Mouse (Mus musculus): Measurements from ENCODE around the gene Sort1.

Gene Sort1

GRCm38 (mm10) chr3:108282401-108283240 lies 1.3 kb upstream of the Sort1 start:
- Histone ChIP-seq H3K36me3 (ENCODE audit: insufficient read depth, low read length) (peaks cover 27% of the 10 kb centered on the region), H3K4me1 (replicated peaks; ENCODE audit: low read depth, low read length) (peaks cover 29% of the 10 kb centered on the region), H3K9me3 (ENCODE audit: low read length) (no peaks in the 10 kb centered on the region), H3K4me3 (replicated peaks; ENCODE audit: low read length) (peak overlapping the region; percentile 83), H3K27me3 (ENCODE audit: insufficient read depth, low read length) (peaks cover 20% of the 10 kb centered on the region)
- no peak for TF ChIP-seq POU5F1 (IDR thresholded peaks at IDR 0.05; ENCODE audit: borderline replicate concordance, low read length)
- peak; percentile 24 for TF ChIP-seq CTCF (conservative IDR thresholded peaks at IDR 0.05; ENCODE audit: low read length)

DNA sequence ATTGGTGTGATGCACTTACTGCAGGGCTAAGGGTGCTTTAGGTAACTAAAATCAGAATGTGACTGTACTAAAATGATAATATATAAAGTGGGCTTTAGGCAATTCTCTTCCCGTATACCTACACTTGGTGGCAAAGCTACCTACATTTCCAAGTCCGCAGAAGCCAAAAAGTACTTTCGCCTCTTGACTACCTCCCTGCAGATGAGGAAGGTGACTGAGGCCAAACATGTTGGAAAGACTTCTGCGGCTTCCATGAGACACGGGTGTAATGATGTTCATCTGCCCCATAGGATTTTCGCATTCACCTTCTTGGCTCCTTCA lies 681 bp upstream of the Sort1 start:
- Histone ChIP-seq H3K4me3 (replicated peaks; ENCODE audit: low read length) (peak overlapping the region; percentile 83), H3K9me3 (ENCODE audit: low read length) (no peaks in the 10 kb centered on the region), H3K27me3 (ENCODE audit: insufficient read depth, low read length) (peaks cover 20% of the 10 kb centered on the region), H3K36me3 (ENCODE audit: insufficient read depth, low read length) (peaks cover 21% of the 10 kb centered on the region), H3K4me1 (replicated peaks; ENCODE audit: low read depth, low read length) (peaks cover 35% of the 10 kb centered on the region)
- no peak for TF ChIP-seq CTCF (conservative IDR thresholded peaks at IDR 0.05; ENCODE audit: low read length)
- TF ChIP-seq POU5F1 (IDR thresholded peaks at IDR 0.05; ENCODE audit: borderline replicate concordance, low read length) = no peak
- no peak for TF ChIP-seq NANOG (IDR thresholded peaks at IDR 0.05; ENCODE audit: borderline replicate concordance, low read length)

GRCm38 (mm10) chr3:108285078-108285711 lies 1.3 kb downstream of the Sort1 start:
- Histone ChIP-seq H3K4me3 (replicated peaks; ENCODE audit: low read length) (0 out of 2 replicates have a peak overlapping the region, but pooled peaks have one; percentile 83), H3K36me3 (ENCODE audit: insufficient read depth, low read length) (peaks cover 2% of the 10 kb centered on the region), H3K4me1 (replicated peaks; ENCODE audit: low read depth, low read length) (peaks cover 51% of the 10 kb centered on the region), H3K9me3 (ENCODE audit: low read length) (no peaks in the 10 kb centered on the region), H3K27me3 (ENCODE audit: insufficient read depth, low read length) (peaks cover 20% of the 10 kb centered on the region)
- TF ChIP-seq NANOG (IDR thresholded peaks at IDR 0.05; ENCODE audit: borderline replicate concordance, low read length) (no peak), POU5F1 (IDR thresholded peaks at IDR 0.05; ENCODE audit: borderline replicate concordance, low read length) (no peak), CTCF (conservative IDR thresholded peaks at IDR 0.05; ENCODE audit: low read length) (no peak)

DNA sequence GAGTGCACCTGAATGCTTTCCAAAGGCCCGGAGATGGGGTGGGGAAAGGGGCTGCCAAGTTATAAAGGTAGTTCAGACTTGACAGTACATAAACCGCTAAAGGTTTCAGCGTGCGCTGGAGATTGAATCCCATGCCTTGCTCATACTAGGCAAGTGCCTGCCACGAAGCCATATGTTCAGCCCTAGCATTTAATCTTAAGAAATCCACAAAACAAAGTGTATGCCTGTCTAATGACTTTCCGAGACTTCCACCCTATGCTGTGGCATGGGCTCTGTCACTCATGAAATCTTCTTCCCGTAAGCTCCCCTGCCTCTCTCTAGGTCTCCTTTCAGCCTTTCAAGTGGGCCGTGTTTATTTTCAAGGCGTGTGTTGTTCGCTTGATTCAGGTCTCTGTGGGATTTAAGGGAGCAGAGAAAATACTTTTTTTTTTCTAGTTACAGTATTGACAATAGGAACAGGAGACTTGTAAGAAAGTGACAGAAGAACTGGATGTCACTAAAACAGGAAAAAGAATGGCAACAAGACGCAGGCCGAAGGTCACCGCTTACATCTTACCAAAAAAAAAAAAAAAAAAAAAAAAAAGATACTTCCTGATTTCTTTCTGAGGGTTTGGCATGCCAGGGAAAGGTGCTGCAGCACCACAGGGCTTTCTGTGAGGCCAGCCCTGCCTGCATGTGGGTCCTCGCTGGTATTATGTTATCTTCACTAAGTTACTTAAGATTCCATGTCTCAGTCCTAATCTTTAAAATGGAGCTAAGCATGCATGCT lies 3.0 kb downstream of the Sort1 start:
- no peaks in the 10 kb centered on the region for H3K36me3 ChIP-seq (ENCODE audit: insufficient read depth, low read length)
- H3K4me3 ChIP-seq (replicated peaks; ENCODE audit: low read length) = no peak overlapping the region

GRCm38 (mm10) chr3:108287811-108288805 lies 4.2 kb downstream of the Sort1 start:
- H3K4me1 ChIP-seq (replicated peaks; ENCODE audit: low read depth, low read length) = peaks cover 58% of the 10 kb centered on the region
- no peak for TF ChIP-seq POU5F1 (IDR thresholded peaks at IDR 0.05; ENCODE audit: borderline replicate concordance, low read length)
- TF ChIP-seq NANOG (IDR thresholded peaks at IDR 0.05; ENCODE audit: borderline replicate concordance, low read length) = no peak
- TF ChIP-seq CTCF (conservative IDR thresholded peaks at IDR 0.05; ENCODE audit: low read length) = no peak
- H3K36me3 ChIP-seq (ENCODE audit: insufficient read depth, low read length) = no peaks in the 10 kb centered on the region
- H3K27me3 ChIP-seq (ENCODE audit: insufficient read depth, low read length) = peaks cover 20% of the 10 kb centered on the region
- no peaks in the 10 kb centered on the region for H3K9me3 ChIP-seq (ENCODE audit: low read length)
- peak overlapping the region; percentile 62 for H3K4me3 ChIP-seq (replicated peaks; ENCODE audit: low read length)

More for the DNA sequence above, 3.0 kb downstream of the Sort1 start:
- Histone ChIP-seq H3K9me3 (ENCODE audit: low read length) (no peaks in the 10 kb centered on the region), H3K4me1 (replicated peaks; ENCODE audit: low read depth, low read length) (peaks cover 62% of the 10 kb centered on the region), H3K27me3 (ENCODE audit: insufficient read depth, low read length) (peaks cover 20% of the 10 kb centered on the region)
- TF ChIP-seq CTCF (conservative IDR thresholded peaks at IDR 0.05; ENCODE audit: low read length) (no peak), NANOG (IDR thresholded peaks at IDR 0.05; ENCODE audit: borderline replicate concordance, low read length) (no peak), POU5F1 (IDR thresholded peaks at IDR 0.05; ENCODE audit: borderline replicate concordance, low read length) (no peak)

- TF ChIP-seq NANOG (IDR thresholded peaks at IDR 0.05; ENCODE audit: borderline replicate concordance, low read length) (no peak), POU5F1 (IDR thresholded peaks at IDR 0.05; ENCODE audit: borderline replicate concordance, low read length) (no peak), CTCF (conservative IDR thresholded peaks at IDR 0.05; ENCODE audit: low read length) (no peak)
- Histone ChIP-seq H3K36me3 (ENCODE audit: insufficient read depth, low read length) (no peaks in the 10 kb centered on the region), H3K4me3 (replicated peaks; ENCODE audit: low read length) (no peak overlapping the region), H3K27me3 (ENCODE audit: insufficient read depth, low read length) (peaks cover 20% of the 10 kb centered on the region), H3K4me1 (replicated peaks; ENCODE audit: low read depth, low read length) (peaks cover 58% of the 10 kb centered on the region), H3K9me3 (ENCODE audit: low read length) (no peaks in the 10 kb centered on the region)
These were observed 5.6 kb downstream of the Sort1 start for GRCm38 (mm10) chr3:108289311-108290130.
